Mouse (Mus musculus): Measurements from ENCODE around the gene Kif23.

The Kif23 gene

GRCm38 (mm10) chr9:61902445-61902844 is 44.1 kb downstream of the Kif23 start:
- DNase-seq, result no peak

DNA sequence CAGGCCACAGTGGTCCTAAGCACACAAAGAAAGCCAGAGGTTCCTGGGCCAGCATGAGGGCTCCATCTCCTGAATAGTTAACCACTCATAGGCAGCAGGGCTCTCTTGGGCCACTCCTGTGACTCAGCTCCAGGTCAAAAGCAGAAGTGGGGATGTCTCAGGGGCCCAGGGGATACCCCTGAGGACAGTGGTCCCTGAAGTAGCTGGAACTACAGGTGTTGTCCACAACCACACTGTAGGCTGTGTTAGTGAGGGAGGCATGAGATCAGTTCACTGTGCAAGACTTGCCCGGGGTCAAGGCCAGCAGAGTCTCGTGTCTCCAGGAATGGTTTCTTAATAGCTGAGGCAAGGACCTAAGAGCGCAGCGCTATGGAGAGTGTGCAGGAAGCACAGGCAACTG is 45.0 kb downstream of the Kif23 start:
- DNase-seq, result no peak

GRCm38 (mm10) chr9:61899804-61900203 is 46.8 kb downstream of the Kif23 start:
- DNase-seq, result peak; percentile 84 to 95

GRCm38 (mm10) chr9:61898401-61898800 is 48.2 kb downstream of the Kif23 start:
- DNase-seq, result peak; percentile 81 to 96

- DNase-seq, result peak; percentile 51 to 75
Observed at GRCm38 (mm10) chr9:61895014-61895413, 51.6 kb downstream of the Kif23 start.

DNA sequence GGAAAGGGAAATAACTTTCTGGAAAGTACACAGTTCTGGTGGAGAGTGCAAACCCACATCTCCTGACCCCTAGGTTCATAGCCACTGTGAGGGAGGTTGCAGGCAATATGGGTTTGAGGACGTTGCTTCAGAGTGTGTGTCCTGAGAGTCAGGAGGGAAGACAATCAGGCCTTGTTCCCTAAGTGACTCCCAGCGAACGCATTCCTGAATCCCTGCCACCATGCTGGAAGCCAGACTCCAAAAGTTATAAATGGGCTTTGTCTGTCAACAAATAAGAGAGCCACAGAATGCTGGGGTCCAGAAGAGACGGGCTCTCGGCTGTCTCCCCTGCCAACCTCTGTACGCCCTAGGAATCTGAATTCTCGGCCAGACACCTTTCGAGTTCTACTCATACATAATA is 56.7 kb downstream of the Kif23 start:
- DNase-seq, result no peak

DNA sequence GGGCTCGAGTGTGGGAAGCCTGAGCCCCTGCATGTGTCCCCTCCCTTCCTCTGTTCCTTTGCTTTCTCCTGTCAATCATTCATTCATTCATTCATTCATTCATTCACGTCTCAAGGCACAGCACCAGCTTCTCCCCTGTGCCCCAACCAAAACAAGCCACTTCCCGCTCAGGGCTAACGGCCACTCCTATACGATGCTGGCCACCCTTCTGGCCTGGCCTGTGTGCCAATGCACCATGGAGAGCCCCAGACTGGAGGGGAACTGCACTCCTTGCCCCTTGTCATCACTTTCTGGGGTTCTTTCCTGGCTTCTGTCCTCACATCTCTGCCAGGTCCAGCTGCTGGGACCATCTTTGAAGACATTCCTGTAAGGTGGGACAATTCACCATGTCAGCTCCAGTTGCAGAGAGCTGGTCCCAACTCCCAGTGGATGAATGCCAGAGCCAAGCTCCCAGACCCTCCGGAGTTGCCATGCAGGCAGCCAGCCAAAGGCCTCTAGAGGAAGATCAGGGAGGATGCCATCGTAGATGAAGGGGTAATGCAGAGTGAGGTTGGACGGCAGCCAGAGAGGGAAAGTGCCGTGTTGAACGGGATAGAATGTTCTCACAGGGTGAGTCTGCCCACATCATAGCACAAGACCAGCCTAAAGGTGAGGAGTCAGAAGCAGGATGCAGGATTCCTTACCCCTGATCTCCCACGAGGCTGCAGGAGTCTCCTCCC is 58.8 kb downstream of the Kif23 start:
- DNase-seq, result no peak

GRCm38 (mm10) chr9:61885964-61886363 is 60.6 kb downstream of the Kif23 start:
- DNase-seq, result no peak

- DNase-seq, result peak in 1 of 2 experiments; percentile 62
Observed at GRCm38 (mm10) chr9:61884936-61885335, 61.6 kb downstream of the Kif23 start.

DNA sequence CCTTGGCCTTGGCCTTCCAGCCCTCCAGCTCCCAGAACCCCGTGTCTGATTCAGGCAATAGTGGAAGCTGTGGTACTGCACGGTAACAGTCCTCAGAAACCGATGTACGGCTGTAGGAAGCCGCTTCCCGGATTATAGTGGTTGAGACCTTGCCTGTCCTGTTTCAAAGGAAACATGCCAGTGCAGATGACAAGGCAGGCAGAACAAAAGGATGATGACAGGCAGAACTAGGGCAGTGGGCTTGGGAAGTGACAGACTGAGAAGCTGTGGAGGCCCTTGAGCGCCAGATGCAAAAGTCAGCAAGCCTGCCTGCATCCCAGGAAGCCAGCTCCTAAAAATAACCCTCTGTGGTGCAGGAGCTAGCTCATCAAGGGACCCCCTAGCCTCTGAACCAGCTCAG is 62.2 kb downstream of the Kif23 start:
- DNase-seq, result no peak

- DNase-seq, result no peak
Observed at GRCm38 (mm10) chr9:61882179-61882578, 64.4 kb downstream of the Kif23 start.

DNA sequence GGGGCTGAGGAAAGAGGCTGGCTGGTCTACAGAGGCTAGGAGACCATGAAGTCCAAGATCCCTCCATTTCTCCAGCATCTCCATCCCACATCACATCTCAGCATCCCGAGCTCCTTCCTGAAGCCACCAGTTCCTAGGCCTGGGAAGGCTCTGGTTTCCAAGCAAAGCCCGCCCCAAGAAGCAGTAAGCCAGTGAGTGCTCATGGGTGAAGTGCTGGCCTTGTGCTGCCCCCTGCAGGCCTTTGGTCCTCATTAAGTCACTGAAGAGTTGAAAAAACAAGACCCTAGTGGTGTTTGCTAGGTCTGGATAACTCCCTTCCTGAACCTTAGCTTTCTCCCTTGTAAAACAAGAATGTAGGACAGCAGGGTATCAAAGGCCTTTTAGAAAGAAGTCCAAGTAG is 67.7 kb downstream of the Kif23 start:
- DNase-seq, result peak; percentile 71 to 86

- peak; percentile 60 to 68 for DNase-seq
Observed at GRCm38 (mm10) chr9:61877373-61878112, 69.0 kb downstream of the Kif23 start.

- DNase-seq, result peak; percentile 20 to 52
Observed at GRCm38 (mm10) chr9:61873325-61873724, 73.2 kb downstream of the Kif23 start.

DNA sequence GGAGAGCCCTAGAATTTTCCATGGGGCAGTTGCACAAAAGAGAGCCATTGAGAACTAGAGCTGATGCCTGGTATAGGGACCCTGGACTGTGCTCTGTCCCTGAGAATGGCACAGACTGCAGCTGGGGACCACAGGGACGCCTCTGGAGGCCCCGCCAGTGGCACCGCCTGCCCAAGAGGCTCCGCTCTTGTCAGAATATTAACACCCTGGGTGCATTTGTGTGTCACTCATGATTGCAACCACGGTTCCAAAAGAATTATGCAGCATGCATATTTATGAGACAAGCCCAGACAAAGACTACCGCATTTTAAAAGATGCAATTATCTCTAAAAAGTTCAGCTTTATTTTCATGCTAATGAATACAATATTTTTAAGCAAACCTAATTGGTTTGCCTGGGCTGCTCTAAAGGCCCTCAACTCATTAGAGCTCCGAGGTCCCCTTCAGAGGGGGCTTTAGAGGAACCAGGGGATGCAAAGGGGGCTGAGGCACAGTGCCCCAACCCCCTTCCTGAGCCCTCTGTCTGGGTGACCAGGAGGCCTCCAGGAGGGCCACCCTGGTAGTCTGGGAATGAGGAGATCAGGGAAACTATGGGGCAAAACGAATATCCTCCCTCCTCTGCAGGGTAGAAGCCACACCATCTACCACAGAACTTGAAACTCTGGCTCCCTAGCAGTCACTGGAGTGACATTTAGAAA is 74.2 kb downstream of the Kif23 start:
- DNase-seq, result no peak

- DNase-seq, result no peak
Observed at GRCm38 (mm10) chr9:61871839-61872238, 74.7 kb downstream of the Kif23 start.

GRCm38 (mm10) chr9:61867659-61868058 is 78.9 kb downstream of the Kif23 start:
- no peak for DNase-seq
